Mouse (Mus musculus): ENCODE results near the gene Frmd4b. TPM values are rescaled to one million over a fixed set of nuclear protein-coding genes. Genes with fewer than 3 reads are reported as not detected.

Gene Frmd4b
- polyA plus RNA-seq, 1 experiment from 2014 or later = 24.8 TPM

DNA sequence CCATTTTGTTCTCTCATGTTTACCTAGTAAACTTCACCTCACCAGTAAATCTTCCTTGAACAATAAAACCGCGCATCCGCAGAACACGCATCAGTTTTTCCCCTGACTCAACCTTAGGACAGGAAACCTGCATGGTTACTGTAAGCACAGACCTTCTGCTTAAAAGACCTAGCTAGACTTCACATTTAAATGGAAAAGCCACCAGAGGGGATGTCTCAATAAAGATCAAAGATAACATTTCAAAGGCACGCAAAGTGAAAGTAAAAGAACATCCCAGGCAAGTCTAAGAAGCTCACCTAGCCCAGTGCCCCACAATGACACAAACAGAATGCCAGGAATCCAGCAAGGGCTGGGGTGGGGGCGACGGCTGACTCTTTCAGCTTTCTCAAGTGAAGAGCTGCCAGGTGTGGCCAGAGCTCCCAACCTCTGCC is 306.4 kb downstream of the Frmd4b start:
- peaks cover 27% of the 10 kb centered on the region for H3K36me3 ChIP-seq
- WGBS = 38% methylated on average over 7 of the region's 7 CpGs
- H3K27ac ChIP-seq (replicated peaks) = peak overlapping the region; percentile 71; the same call in 1 of the 2 replicates
- peak overlapping the region; percentile 56 for H3K4me3 ChIP-seq
- peaks cover 8% of the 10 kb centered on the region; the same call in 1 of the 2 replicates for H3K27me3 ChIP-seq (ENCODE audit: low read depth, poor library complexity, severe bottlenecking)
- no peaks in the 10 kb centered on the region for H3K9me3 ChIP-seq (replicated peaks)
- DNase-seq (ENCODE audit: low spot score) = no peak
- H3K4me1 ChIP-seq = peaks cover 52% of the 10 kb centered on the region

DNA sequence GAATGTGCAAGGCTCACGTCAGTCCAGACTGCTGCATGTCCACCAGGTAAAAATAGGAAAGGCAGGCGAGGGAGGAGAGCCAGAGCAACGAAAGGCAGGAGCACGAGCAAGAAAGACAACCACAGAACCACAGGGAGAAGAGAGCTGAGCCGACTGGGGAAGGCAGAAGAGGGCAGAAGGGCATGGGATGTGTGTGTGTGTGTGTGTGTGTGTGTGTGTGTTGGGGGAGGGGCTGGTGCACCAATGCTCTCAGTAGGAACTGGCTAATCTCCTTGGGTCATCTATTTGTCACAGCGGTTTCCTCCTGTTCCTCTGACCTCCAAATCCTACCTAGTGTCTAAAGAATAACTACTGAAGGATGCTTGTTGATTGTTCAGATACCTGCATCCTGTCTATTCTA is 308.2 kb downstream of the Frmd4b start:
- H3K27me3 ChIP-seq (ENCODE audit: low read depth, poor library complexity, severe bottlenecking) = peaks cover 8% of the 10 kb centered on the region; the same call in 1 of the 2 replicates
- no peak overlapping the region for H3K4me3 ChIP-seq
- 33% methylated on average over 6 of the region's 6 CpGs for WGBS
- peak overlapping the region; percentile 43; the same call in 1 of the 2 replicates for H3K27ac ChIP-seq (replicated peaks)
- H3K9me3 ChIP-seq (replicated peaks) = no peaks in the 10 kb centered on the region
- no peak for DNase-seq (ENCODE audit: low spot score)
- H3K4me1 ChIP-seq = peaks cover 52% of the 10 kb centered on the region
- peaks cover 44% of the 10 kb centered on the region for H3K36me3 ChIP-seq

DNA sequence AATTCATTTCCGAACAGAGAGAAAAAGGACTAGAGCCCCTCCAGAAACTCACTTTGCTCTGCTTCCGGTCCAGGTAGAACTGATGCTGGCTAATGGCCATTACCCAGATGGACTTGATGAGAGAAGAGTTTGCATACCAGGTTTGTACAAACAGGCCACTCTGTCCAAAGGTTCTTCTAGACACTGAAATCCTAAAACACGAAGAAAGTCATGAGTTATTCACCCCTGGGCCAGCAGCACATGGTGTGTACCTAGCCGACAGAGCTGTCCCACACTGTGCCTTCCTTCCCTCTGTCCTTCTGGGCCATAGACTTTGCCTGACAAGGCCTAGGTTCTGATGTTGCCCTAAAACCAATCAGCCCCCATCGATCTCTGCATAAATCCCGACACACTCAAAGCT is 308.8 kb downstream of the Frmd4b start:
- Histone ChIP-seq H3K4me3 (no peak overlapping the region), H3K9me3 (replicated peaks) (no peaks in the 10 kb centered on the region), H3K27ac (replicated peaks) (0 out of 2 replicates have a peak overlapping the region, but pooled peaks have one; percentile 43), H3K4me1 (peaks cover 48% of the 10 kb centered on the region), H3K27me3 (ENCODE audit: low read depth, poor library complexity, severe bottlenecking) (peaks cover 8% of the 10 kb centered on the region; the same call in 1 of the 2 replicates), H3K36me3 (peaks cover 50% of the 10 kb centered on the region)
- 85% methylated on average over 6 of the region's 6 CpGs for WGBS
- no peak for DNase-seq (ENCODE audit: low spot score)

DNA sequence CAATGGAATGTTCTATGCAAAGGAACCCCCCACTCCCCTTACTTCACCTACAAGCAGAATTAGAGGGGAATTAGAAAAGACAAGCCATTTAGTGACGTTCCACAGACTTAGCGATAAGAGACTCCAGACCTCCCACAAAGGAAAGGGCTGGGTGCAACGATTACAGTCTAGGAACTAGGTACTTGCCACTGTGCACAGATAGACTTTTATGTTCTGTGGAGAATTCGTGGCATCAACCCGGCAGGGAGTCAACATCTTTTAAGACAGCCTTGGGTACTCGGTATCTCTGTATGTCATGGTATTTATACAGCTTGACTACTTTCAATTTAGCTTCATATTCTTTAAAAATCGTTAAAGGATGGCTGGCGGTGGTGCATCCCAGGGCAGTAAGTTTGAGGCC is 310.1 kb downstream of the Frmd4b start:
- no peaks in the 10 kb centered on the region for H3K9me3 ChIP-seq (replicated peaks)
- H3K4me3 ChIP-seq = no peak overlapping the region
- WGBS = 82% methylated on average over 8 of the region's 8 CpGs
- peaks cover 35% of the 10 kb centered on the region for H3K4me1 ChIP-seq
- peaks cover 8% of the 10 kb centered on the region; the same call in 1 of the 2 replicates for H3K27me3 ChIP-seq (ENCODE audit: low read depth, poor library complexity, severe bottlenecking)
- H3K27ac ChIP-seq (replicated peaks) = no peak overlapping the region
- H3K36me3 ChIP-seq = peaks cover 59% of the 10 kb centered on the region
- no peak for DNase-seq (ENCODE audit: low spot score)

DNA sequence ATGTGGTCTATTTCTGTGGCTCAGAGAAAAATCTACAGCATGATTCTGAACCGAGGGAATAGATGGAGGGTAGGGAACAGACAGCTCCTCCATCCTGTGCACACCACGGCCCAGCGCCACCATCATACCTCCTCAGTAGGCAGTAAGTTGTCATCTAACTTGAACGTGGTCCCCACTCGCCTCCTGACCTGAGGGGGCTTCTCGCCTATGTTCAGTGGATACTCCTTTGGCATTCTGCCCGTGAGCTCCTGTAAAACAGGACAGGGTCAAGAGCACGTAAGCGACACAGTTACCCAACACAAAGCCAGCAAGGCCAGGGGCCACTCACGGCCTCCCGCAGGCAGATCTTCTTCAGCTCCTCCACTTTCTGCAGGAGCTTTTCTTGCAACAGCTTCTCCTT is 311.0 kb downstream of the Frmd4b start:
- Histone ChIP-seq H3K36me3 (peaks cover 67% of the 10 kb centered on the region), H3K4me1 (peaks cover 26% of the 10 kb centered on the region), H3K9me3 (replicated peaks) (no peaks in the 10 kb centered on the region), H3K4me3 (no peak overlapping the region), H3K27me3 (ENCODE audit: low read depth, poor library complexity, severe bottlenecking) (peaks cover 7% of the 10 kb centered on the region; the same call in 1 of the 2 replicates), H3K27ac (replicated peaks) (no peak overlapping the region; the same call in 1 of the 2 replicates)
- WGBS = 91% methylated on average over 11 of the region's 11 CpGs
- no peak for DNase-seq (ENCODE audit: low spot score)

DNA sequence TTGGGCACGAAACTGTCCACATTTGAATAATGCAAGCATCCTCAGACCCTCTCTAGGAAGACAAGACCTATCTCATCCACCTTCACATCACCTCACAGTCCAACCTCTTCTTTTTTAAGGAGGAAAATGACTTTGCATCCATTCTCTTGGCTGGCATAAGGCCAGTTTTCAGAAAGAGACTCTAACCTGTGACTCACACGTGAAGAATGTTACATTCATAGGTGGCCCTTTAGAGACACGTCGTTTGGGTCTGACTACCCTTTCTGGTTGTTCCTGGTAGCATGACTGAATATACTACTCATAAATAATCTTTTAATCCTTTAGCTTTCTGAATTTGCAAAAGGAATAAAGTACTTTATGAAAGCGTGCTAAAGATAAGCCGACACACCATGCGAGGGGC is 311.9 kb downstream of the Frmd4b start:
- H3K27ac ChIP-seq (replicated peaks) = no peak overlapping the region
- H3K27me3 ChIP-seq (ENCODE audit: low read depth, poor library complexity, severe bottlenecking) = no peaks in the 10 kb centered on the region
- 93% methylated on average over 7 of the region's 7 CpGs for WGBS
- H3K4me1 ChIP-seq = peaks cover 18% of the 10 kb centered on the region
- H3K36me3 ChIP-seq = peaks cover 75% of the 10 kb centered on the region
- no peak for DNase-seq (ENCODE audit: low spot score)
- no peaks in the 10 kb centered on the region for H3K9me3 ChIP-seq (replicated peaks)
- H3K4me3 ChIP-seq = no peak overlapping the region

DNA sequence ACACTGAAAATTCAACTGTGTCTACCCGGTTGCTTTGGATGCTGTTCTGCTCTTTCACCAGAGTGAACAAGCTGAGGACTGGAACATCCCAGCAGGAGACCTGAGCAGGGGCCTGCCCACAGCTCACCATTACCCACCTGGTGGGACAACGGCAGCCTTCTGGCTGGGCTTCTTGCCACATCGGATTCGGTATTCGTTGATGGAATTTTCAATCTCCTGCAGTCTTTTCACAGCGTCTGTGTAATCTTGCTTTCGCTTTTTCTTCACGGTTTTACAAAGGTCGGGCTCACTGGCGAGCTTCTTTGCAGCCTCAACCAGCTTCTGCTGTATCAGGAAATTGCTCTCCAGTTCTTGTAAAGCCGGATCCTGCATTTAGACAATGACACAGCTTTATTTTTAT is 312.3 kb downstream of the Frmd4b start:
- H3K4me1 ChIP-seq = peaks cover 16% of the 10 kb centered on the region
- no peak overlapping the region for H3K27ac ChIP-seq (replicated peaks)
- H3K4me3 ChIP-seq = no peak overlapping the region
- WGBS = 76% methylated on average over 11 of the region's 11 CpGs
- peaks cover 80% of the 10 kb centered on the region for H3K36me3 ChIP-seq
- no peak for DNase-seq (ENCODE audit: low spot score)
- H3K9me3 ChIP-seq (replicated peaks) = no peaks in the 10 kb centered on the region
- no peaks in the 10 kb centered on the region for H3K27me3 ChIP-seq (ENCODE audit: low read depth, poor library complexity, severe bottlenecking)

DNA sequence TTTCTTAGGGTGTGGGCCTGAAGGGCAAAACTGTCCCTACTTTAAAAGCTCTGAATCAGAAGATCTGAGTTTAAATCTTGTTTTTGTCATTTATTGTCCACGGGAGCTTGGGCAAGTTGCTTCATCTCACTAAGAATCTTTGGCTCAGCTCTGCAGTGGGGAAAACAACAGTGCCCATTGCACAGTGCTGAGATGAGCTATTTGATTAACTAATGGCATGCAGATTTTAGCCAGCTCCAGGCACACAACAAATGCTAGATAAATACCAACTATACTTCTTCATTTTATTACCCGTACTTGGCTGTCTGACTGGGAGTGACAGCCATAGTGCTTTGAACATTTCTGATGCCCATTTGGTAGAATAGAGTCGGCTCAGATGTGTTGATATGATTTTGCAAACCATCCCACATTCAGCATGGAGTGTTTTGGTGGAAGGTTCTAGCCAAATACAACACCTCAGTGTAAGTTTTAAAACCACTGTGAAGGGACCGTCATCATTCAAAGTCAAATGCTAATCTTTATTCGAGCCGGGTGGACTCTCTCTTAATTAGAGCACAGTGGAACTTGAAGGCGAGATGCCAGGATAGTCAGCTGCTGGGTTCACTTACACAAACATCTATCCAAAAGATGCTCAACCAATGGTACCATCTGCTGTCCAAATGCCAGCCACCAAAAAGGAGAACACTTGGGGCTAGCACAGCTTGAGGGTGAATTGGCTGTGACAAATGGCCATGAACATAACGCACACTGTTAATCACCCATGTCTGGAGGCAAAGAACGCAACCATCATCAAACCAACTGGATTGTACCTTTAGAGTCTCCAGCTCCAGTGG is 313.8 kb downstream of the Frmd4b start:
- H3K36me3 ChIP-seq = peaks cover 85% of the 10 kb centered on the region
- WGBS = 95% methylated on average over 9 of the region's 9 CpGs
- H3K27ac ChIP-seq (replicated peaks) = no peak overlapping the region
- no peak for DNase-seq (ENCODE audit: low spot score)
- H3K9me3 ChIP-seq (replicated peaks) = no peaks in the 10 kb centered on the region
- no peak overlapping the region for H3K4me3 ChIP-seq
- H3K4me1 ChIP-seq = peaks cover 5% of the 10 kb centered on the region
- H3K27me3 ChIP-seq (ENCODE audit: low read depth, poor library complexity, severe bottlenecking) = no peaks in the 10 kb centered on the region

DNA sequence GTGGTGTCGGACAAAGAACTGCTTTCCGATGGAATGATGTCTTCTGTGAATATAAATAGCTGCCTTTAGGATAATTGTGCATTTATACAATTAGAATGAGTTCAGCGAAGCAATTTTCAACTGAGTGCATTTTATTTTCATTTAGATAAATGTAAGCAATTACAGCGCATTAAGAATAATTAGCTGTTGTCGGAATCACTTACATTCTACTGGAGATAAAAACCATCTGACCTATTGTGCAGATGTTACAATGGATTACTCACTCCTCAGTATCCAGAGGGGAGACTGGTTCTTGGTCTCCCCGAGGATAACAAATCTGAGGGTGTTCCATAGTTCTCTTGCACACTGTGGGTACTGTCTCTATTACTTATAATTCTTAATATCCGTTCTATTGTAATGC is 315.0 kb downstream of the Frmd4b start:
- no peak overlapping the region for H3K4me3 ChIP-seq
- peaks cover 5% of the 10 kb centered on the region for H3K4me1 ChIP-seq
- no peak overlapping the region for H3K27ac ChIP-seq (replicated peaks)
- 89% methylated on average over 7 of the region's 7 CpGs for WGBS
- peaks cover 85% of the 10 kb centered on the region for H3K36me3 ChIP-seq
- no peaks in the 10 kb centered on the region for H3K27me3 ChIP-seq (ENCODE audit: low read depth, poor library complexity, severe bottlenecking)
- no peak for DNase-seq (ENCODE audit: low spot score)
- H3K9me3 ChIP-seq (replicated peaks) = no peaks in the 10 kb centered on the region

DNA sequence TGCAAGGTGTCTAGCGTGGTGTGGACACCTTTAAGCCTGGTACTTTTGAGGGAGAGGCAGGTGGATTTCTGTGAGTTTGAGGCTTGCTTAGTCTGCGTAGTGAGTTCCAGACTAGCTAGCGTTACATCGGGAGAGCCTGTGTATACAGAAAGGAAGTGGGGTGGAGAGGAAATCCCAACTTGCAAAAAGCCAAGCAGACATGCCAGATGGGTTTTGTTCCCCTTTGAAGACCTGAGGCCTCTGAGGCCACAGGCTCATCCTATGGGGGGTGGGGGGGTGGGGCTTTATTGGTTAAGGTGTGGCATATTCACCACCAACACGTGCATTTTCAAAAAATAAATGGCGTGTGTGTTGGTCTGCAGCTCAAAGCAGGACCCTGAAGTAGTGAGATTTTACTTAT is 316.7 kb downstream of the Frmd4b start:
- WGBS = 97% methylated on average over 6 of the region's 6 CpGs
- H3K27me3 ChIP-seq (ENCODE audit: low read depth, poor library complexity, severe bottlenecking) = no peaks in the 10 kb centered on the region
- no peaks in the 10 kb centered on the region for H3K4me1 ChIP-seq
- H3K4me3 ChIP-seq = no peak overlapping the region
- peaks cover 87% of the 10 kb centered on the region for H3K36me3 ChIP-seq
- no peak for DNase-seq (ENCODE audit: low spot score)
- H3K9me3 ChIP-seq (replicated peaks) = no peaks in the 10 kb centered on the region
- H3K27ac ChIP-seq (replicated peaks) = no peak overlapping the region

DNA sequence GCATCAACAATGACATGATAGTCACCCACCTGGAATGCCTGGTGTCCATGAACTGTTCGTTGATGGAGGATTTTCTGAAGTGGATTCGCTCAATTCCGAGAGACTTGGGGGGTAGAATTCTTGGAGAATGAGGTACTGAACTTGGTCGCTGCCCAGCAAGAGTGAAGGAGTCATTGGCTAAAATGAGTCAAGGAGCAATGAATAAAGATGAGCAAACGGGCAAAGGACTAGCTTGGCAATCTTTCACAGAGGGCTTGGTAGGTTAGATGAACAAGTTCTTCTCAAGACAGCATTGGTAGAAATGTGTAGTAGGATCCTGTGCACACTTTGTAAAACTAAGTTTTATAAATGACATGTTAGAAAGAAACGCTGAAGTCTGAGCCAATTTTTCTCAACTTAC is 317.2 kb downstream of the Frmd4b start:
- Histone ChIP-seq H3K36me3 (peaks cover 87% of the 10 kb centered on the region), H3K9me3 (replicated peaks) (no peaks in the 10 kb centered on the region), H3K4me1 (no peaks in the 10 kb centered on the region), H3K27me3 (ENCODE audit: low read depth, poor library complexity, severe bottlenecking) (no peaks in the 10 kb centered on the region), H3K4me3 (no peak overlapping the region), H3K27ac (replicated peaks) (no peak overlapping the region)
- no peak for DNase-seq (ENCODE audit: low spot score)
- WGBS = 95% methylated on average over 6 of the region's 6 CpGs

DNA sequence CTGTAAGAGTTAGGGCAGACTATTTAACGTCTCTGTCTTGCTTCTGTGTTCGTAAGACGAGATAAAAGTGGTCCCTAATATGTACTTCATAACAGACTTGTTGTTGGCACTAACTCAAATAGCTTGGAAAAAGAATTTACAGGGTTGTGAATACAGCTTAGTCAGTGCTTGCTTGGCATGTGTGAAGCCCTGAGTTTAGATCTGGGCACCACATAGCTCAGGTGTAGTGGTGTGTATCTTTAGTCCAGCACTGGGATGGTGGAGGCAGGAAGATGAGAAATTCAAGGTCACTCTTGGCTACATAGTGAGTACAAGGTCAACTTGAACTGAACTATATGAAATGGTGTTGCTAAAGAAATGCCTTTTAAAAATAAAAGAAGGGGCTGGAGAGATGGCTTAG is 320.2 kb downstream of the Frmd4b start:
- Histone ChIP-seq H3K9me3 (replicated peaks) (no peaks in the 10 kb centered on the region), H3K4me3 (no peak overlapping the region), H3K36me3 (peaks cover 91% of the 10 kb centered on the region), H3K27ac (replicated peaks) (no peak overlapping the region), H3K27me3 (ENCODE audit: low read depth, poor library complexity, severe bottlenecking) (no peaks in the 10 kb centered on the region), H3K4me1 (no peaks in the 10 kb centered on the region)
- 91% methylated on average over 3 of the region's 3 CpGs for WGBS
- DNase-seq (ENCODE audit: low spot score) = no peak

DNA sequence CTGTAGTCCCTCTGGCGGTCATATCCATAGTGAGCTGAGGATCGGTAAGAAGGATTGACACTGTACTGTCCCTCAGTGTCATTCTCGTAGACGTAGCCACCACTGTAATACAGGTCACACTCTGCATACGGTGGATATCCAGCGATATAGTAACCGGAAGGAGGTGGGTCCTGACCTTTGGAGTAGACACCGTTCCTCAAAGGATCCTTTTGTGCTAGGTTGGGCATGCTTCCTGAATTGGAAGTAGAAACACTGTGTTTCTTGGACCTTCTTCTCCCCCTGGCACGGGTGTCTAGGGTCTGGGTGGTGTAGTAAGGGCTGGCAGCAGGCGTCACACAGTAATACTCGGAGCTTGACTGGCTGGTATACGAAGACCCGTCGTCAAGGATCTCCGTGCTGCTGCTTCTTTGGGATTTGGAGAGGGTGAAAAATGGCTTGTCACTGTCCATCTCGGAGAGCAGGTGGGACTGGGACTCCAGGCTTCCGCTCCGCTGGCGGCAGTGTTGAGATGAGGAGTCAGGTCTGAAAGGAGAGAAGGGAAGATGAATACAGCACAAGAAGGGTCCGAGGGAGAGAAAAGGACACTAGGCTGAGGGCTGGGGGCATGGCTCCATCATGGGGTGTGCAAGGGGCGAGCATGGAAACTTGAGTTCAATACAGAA is 321.3 kb downstream of the Frmd4b start:
- no peak overlapping the region for H3K27ac ChIP-seq (replicated peaks)
- 96% methylated on average over 21 of the region's 21 CpGs for whole genome bisulfite sequencing
- DNase-seq (ENCODE audit: low spot score) = no peak

More for the DNA sequence above, 321.3 kb downstream of the Frmd4b start:
- peaks cover 91% of the 10 kb centered on the region for H3K36me3 ChIP-seq
- H3K9me3 ChIP-seq (replicated peaks) = no peaks in the 10 kb centered on the region
- H3K4me3 ChIP-seq = no peak overlapping the region
- peaks cover 5% of the 10 kb centered on the region for H3K4me1 ChIP-seq
- no peaks in the 10 kb centered on the region for H3K27me3 ChIP-seq (ENCODE audit: low read depth, poor library complexity, severe bottlenecking)
